Mouse (Mus musculus) ES-Bruce4 (cell line): ENCODE results near the gene Arid1b. TPM values are rescaled to one million over a fixed set of nuclear protein-coding genes. Genes with fewer than 3 reads are reported as not detected.

Experiments
- H3K27ac ChIP-seq: 2 replicates; pipeline ENCODE4 v1.5.1; 2012; ENCODE audit warnings: low read length, inconsistent platforms; ENCODE audit not compliant: insufficient read depth
- H3K27me3 ChIP-seq: 2 replicates; pipeline ENCODE4 v1.6.1; 2012; ENCODE audit warnings: mild to moderate bottlenecking, low read length, inconsistent platforms; ENCODE audit not compliant: control insufficient read depth, poor library complexity, insufficient read depth, severe bottlenecking
- H3K36me3 ChIP-seq: 2 replicates; pipeline ENCODE4 v1.6.1; 2012; ENCODE audit warnings: inconsistent platforms, mild to moderate bottlenecking, low read length, moderate library complexity; ENCODE audit not compliant: control insufficient read depth, poor library complexity, insufficient read depth, severe bottlenecking
- H3K4me1 ChIP-seq: one replicate; pipeline ENCODE4 v1.8.1; 2011; ENCODE audit warnings: low read length; ENCODE audit not compliant: control insufficient read depth, insufficient read depth
- H3K4me3 ChIP-seq: 2 replicates; pipeline ENCODE4 v1.5.1; 2011; ENCODE audit warnings: low read depth, mild to moderate bottlenecking, low read length
- H3K9ac ChIP-seq: 2 replicates; pipeline ENCODE4 v1.6.1; 2012; ENCODE audit warnings: low read depth, mild to moderate bottlenecking, inconsistent platforms; ENCODE audit not compliant: poor library complexity, severe bottlenecking
- H3K9me3 ChIP-seq: replicated peaks from 2 replicates; pipeline ENCODE4 v1.6.1; 2012; ENCODE audit warnings: mild to moderate bottlenecking, low read length, inconsistent platforms; ENCODE audit not compliant: control insufficient read depth, poor library complexity, insufficient read depth, severe bottlenecking
- CTCF ChIP-seq: IDR thresholded peaks from one replicate; pipeline ENCODE4 v1.8.1; 2011; ENCODE audit warnings: low read depth, low read length
- EP300 ChIP-seq: IDR thresholded peaks from 2 replicates; pipeline ENCODE4 v1.6.1; 2011; ENCODE audit warnings: low read depth, low read length; ENCODE audit not compliant: insufficient read depth
- POLR2A ChIP-seq: IDR thresholded peaks from one replicate; pipeline ENCODE4 v1.8.1; 2011; ENCODE audit warnings: low read length; ENCODE audit not compliant: insufficient read depth
- polyA plus RNA-seq: library from polyadenylated mRNA; stranded (reverse); fragments of >200 nt; gene quantifications from 2 replicates; pipeline ENCODE4 v1.2.4, GENCODE M21; 2011; ENCODE audit warnings: low read depth; ENCODE audit not compliant: missing spikeins, insufficient read depth, insufficient read length

The Arid1b gene
- polyA plus RNA-seq, 1 experiment = 20.4 TPM

DNA sequence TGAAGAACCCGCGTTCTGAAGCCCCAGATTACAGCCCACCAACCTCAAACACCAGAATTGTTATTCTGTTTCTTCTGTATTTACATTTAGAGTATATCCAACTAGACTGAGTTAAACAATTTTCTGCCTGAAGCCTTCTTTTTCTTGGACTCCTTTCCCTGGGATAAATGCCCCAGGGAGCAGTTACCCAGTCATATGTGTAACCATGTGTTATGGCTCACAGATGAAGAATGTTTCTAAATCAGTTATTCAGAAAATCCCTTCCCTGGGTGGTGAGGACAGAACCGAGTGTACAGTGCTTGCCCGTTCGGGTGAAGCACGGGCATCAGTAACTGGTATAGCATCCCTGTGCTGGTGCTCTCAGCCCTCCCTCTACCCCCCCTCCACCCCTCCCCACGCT lies 332.6 kb downstream of the Arid1b start:
- Histone ChIP-seq H3K36me3 (peaks cover 2% of the 10 kb centered on the region; the same call in 1 of the 2 replicates), H3K9me3 (no peaks in the 10 kb centered on the region), H3K27ac (no peak overlapping the region), H3K4me1 (peaks cover 3% of the 10 kb centered on the region), H3K4me3 (no peak overlapping the region), H3K9ac (no peak overlapping the region), H3K27me3 (no peaks in the 10 kb centered on the region)
- TF ChIP-seq POLR2A (no peak), CTCF (no peak)

DNA sequence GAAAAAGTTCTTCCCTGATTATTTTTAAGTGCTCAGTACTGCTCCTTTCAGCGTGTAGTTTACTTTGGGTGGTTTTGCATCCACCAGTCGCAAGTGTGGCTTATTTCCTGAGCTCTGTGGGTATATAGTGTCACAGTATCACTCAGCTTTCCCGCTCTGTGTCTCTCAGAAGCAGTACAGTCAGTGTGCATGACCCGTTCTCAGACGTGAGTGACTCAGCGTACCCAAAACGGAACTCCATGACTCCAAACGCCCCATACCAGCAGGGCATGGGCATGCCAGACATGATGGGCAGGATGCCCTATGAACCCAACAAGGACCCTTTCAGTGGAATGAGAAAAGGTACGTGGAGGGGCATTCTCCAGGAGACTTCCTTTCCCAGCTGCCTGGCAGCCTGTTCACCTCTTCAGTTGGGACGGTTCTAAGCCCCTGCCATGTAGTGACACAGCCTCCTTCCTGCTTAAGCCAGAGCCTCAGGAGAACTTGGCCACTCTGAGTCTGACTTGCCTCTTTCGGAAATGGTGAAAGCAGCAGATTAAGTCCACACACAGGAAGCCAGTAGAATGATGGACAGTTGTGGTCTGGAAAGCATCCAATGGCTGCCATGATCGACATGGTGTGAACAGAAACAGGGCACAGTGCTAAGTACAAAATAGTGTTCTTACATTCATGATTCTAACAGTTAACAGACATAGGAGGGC lies 333.5 kb downstream of the Arid1b start:
- Histone ChIP-seq H3K9me3 (no peaks in the 10 kb centered on the region), H3K27ac (no peak overlapping the region), H3K4me1 (peaks cover 3% of the 10 kb centered on the region), H3K4me3 (no peak overlapping the region), H3K9ac (no peak overlapping the region), H3K27me3 (no peaks in the 10 kb centered on the region), H3K36me3 (peaks cover 2% of the 10 kb centered on the region; the same call in 1 of the 2 replicates)
- no peak for TF ChIP-seq EP300

DNA sequence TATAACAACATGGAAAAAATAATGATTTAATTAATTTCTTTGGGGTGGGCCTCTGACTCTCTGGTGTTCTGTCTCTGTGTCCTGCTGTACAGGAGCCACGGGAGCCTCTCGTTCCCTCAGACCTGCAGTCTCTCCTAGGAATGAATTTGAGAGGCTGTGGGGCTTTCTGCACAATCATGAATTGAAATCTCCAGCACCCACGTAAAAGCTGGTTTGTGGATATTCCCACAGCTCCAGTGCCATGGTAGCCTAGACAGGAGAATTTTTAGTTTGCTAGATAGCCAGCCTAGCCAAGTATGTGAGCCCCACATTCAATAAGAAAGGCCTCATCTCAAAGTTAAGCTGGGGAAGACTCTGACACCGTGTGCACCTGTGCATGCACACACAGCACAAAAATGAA lies 335.3 kb downstream of the Arid1b start:
- H3K4me3 ChIP-seq = no peak overlapping the region
- no peak overlapping the region for H3K9ac ChIP-seq
- TF ChIP-seq POLR2A (no peak), CTCF (no peak), EP300 (no peak)
- no peaks in the 10 kb centered on the region for H3K4me1 ChIP-seq
- H3K27me3 ChIP-seq = no peaks in the 10 kb centered on the region
- no peaks in the 10 kb centered on the region for H3K9me3 ChIP-seq
- H3K27ac ChIP-seq = no peak overlapping the region
- peaks cover 2% of the 10 kb centered on the region; the same call in 1 of the 2 replicates for H3K36me3 ChIP-seq

DNA sequence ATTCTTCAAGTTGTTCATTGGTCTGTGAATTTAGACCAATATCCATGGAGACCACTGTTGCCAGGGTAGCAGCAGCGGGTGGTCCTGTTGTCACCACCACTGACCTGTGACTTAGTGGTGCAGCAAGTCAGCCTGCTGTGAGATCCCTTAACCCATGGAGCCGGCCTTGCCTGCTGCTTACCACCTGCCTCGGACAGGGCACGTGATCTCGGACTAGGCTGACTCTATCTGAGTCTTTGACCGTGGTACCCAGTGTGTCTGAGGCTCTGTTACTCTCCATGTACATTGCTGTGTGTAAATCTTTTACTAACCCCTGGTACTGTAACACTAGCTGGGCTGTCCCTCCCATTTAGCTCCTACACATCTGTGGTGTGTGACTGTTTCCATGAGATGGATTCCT lies 335.9 kb downstream of the Arid1b start:
- Histone ChIP-seq H3K27me3 (no peaks in the 10 kb centered on the region), H3K4me1 (no peaks in the 10 kb centered on the region), H3K9ac (no peak overlapping the region), H3K4me3 (no peak overlapping the region), H3K9me3 (no peaks in the 10 kb centered on the region), H3K36me3 (peaks cover 2% of the 10 kb centered on the region; the same call in 1 of the 2 replicates), H3K27ac (no peak overlapping the region)
- TF ChIP-seq POLR2A = no peak
- no peak for TF ChIP-seq CTCF
- no peak for TF ChIP-seq EP300

DNA sequence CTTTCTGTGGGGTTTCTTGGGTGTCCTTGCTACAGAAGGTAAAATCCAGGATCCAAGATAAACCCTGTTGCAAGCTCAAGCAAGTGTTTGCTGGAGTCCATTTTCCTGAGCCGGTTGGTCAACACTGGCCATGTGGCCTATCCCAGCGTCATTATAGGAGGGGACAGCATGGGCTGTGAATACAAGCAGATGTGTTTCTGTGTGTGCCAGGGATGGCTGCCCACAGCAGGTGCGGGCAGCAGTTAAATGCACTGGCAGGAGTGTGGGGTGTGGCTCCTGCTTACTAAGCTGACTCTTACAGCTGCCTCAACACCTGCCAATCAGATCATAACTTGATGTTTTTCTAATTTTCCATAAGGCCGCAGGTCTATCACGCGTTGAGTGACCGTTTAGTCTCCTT lies 336.5 kb downstream of the Arid1b start:
- Histone ChIP-seq H3K4me3 (no peak overlapping the region), H3K27me3 (no peaks in the 10 kb centered on the region), H3K4me1 (no peaks in the 10 kb centered on the region), H3K27ac (no peak overlapping the region), H3K36me3 (peaks cover 2% of the 10 kb centered on the region; the same call in 1 of the 2 replicates), H3K9ac (no peak overlapping the region), H3K9me3 (no peaks in the 10 kb centered on the region)
- TF ChIP-seq EP300 = no peak
- TF ChIP-seq POLR2A = no peak
- TF ChIP-seq CTCF = no peak

DNA sequence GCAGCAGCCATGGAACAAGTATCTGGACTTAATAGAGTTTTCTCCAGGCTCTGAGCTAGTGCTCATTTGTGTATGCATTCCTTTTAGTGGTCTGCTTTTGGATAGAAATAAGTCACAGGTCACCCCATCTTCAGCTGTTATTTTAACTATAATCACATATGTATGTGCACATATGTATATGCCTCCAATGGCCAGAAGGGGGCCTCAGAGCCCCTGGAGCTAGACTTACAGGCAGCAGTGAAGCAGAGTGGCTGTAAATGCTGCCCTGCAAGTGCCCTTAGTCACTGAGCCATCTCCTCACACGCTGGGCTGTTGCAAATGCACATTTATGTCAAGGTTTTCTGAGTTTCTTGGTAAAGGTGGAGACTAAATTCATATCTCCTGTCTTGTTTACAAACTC lies 337.3 kb downstream of the Arid1b start:
- peaks cover 2% of the 10 kb centered on the region; the same call in 1 of the 2 replicates for H3K36me3 ChIP-seq

More for the DNA sequence above, 337.3 kb downstream of the Arid1b start:
- TF ChIP-seq POLR2A (no peak), CTCF (peak; percentile 45)
- Histone ChIP-seq H3K4me1 (no peaks in the 10 kb centered on the region), H3K4me3 (no peak overlapping the region), H3K27ac (no peak overlapping the region), H3K9ac (no peak overlapping the region), H3K9me3 (no peaks in the 10 kb centered on the region), H3K27me3 (no peaks in the 10 kb centered on the region)
